In genomic region chr1:55738746-55739365, GRCm38 (mm10) we compare ENCODE assay signal across 17 mouse cellular contexts.
DNase-seq lines count a peak whose midpoint lies in the region; ATAC-seq lines count a peak whose summit lies in the region.
"Had no signal": no experiment of that assay in that cellular context is flagged by ENCODE, and none has a peak within 500 bp of the region (broad histone marks: within the 10 kb centered on the region; RNA-seq: fewer than 3 reads in every experiment).

No protein-coding gene starts in this region.

- H3K4me3 ChIP-seq in midbrain, embryonic 11.5 days (ENCODE audit: low read depth, low read length): no peak overlapping the region
- H3K4me3 ChIP-seq in midbrain, embryonic 15.5 days: no peak overlapping the region
- no peak overlapping the region for H3K4me3 ChIP-seq in intestine, embryonic 16.5 days (ENCODE audit: low read length)
- H3K4me3 ChIP-seq: embryonic facial prominence, embryonic 13.5 days; heart, adult 2 months; limb, embryonic 15.5 days; lung, embryonic 15.5 days had no signal

- ATAC-seq in midbrain, embryonic 11.5 days (ENCODE audit: low FRiP score): no peak
- no peak for ATAC-seq in midbrain, embryonic 15.5 days (replicated peaks)
- ATAC-seq in intestine, embryonic 16.5 days: no peak
- ATAC-seq: hindbrain, embryonic 16.5 days had no signal

- WGBS in midbrain, embryonic 11.5 days: 66% methylated on average over 12 of the region's 12 CpGs
- WGBS in midbrain, embryonic 15.5 days: 62% methylated on average over 12 of the region's 12 CpGs
- WGBS in intestine, embryonic 16.5 days: 64% methylated on average over 12 of the region's 12 CpGs

- H3K36me3 ChIP-seq in midbrain, embryonic 11.5 days (ENCODE audit: control insufficient read depth, insufficient read depth, low read length): no peaks in the 10 kb centered on the region
- H3K36me3 ChIP-seq in midbrain, embryonic 15.5 days (replicated peaks): no peaks in the 10 kb centered on the region
- H3K36me3 ChIP-seq in intestine, embryonic 16.5 days (ENCODE audit: control insufficient read depth, insufficient read depth, low read length): no peaks in the 10 kb centered on the region
- H3K36me3 ChIP-seq: embryonic facial prominence, embryonic 13.5 days; limb, embryonic 15.5 days; lung, embryonic 15.5 days had no signal

- DNase-seq in adrenal gland, postnatal 10 days: peak; percentile 12
- DNase-seq in adrenal gland, postnatal 25 days: no peak
- peak; percentile 86 for DNase-seq in midbrain, embryonic 11.5 days (ENCODE audit: low spot score, missing footprints)
- DNase-seq in kidney, postnatal 36 days: peak; percentile 45 to 49
- DNase-seq in thymus, postnatal 36 days: no peak
- DNase-seq in ovary, adult 18-20 months (ENCODE audit: low spot score): no peak
- DNase-seq: adrenal gland, adult 8-10 months; cerebellum, postnatal 36 days; midbrain, embryonic 14.5 days; thymus, adult 2 months had no signal

- H3K9ac ChIP-seq in midbrain, embryonic 11.5 days (ENCODE audit: low read length): no peak overlapping the region
- H3K9ac ChIP-seq in midbrain, embryonic 15.5 days: no peak overlapping the region
- no peak overlapping the region for H3K9ac ChIP-seq in intestine, embryonic 16.5 days (ENCODE audit: low read depth, low read length)
- H3K9ac ChIP-seq: embryonic facial prominence, embryonic 13.5 days; limb, embryonic 15.5 days; lung, embryonic 15.5 days had no signal

- no peaks in the 10 kb centered on the region for H3K9me3 ChIP-seq in midbrain, embryonic 11.5 days (ENCODE audit: control insufficient read depth, low read length)
- no peaks in the 10 kb centered on the region for H3K9me3 ChIP-seq in midbrain, embryonic 15.5 days
- no peaks in the 10 kb centered on the region for H3K9me3 ChIP-seq in intestine, embryonic 16.5 days (ENCODE audit: control insufficient read depth, low read length)
- H3K9me3 ChIP-seq: embryonic facial prominence, embryonic 13.5 days; limb, embryonic 15.5 days; lung, embryonic 15.5 days had no signal

- no peak overlapping the region for H3K4me2 ChIP-seq in midbrain, embryonic 11.5 days
- no peak overlapping the region for H3K4me2 ChIP-seq in midbrain, embryonic 15.5 days
- no peak overlapping the region for H3K4me2 ChIP-seq in intestine, embryonic 16.5 days (ENCODE audit: low read depth, low read length)
- H3K4me2 ChIP-seq: embryonic facial prominence, embryonic 13.5 days; limb, embryonic 15.5 days; lung, embryonic 15.5 days had no signal

- H3K4me1 ChIP-seq in midbrain, embryonic 11.5 days (ENCODE audit: control insufficient read depth, insufficient read depth, low read length): 0 out of 2 replicates have a peak, but pooled peaks cover 2% of the 10 kb centered on the region
- H3K4me1 ChIP-seq in midbrain, embryonic 15.5 days: no peaks in the 10 kb centered on the region
- H3K4me1 ChIP-seq in intestine, embryonic 16.5 days (ENCODE audit: control insufficient read depth, insufficient read depth, low read length): no peaks in the 10 kb centered on the region
- H3K4me1 ChIP-seq: lung, embryonic 15.5 days had no signal

- H3K27me3 ChIP-seq in midbrain, embryonic 11.5 days (ENCODE audit: control insufficient read depth, insufficient read depth, low read length): 0 out of 2 replicates have a peak, but pooled peaks cover 2% of the 10 kb centered on the region
- H3K27me3 ChIP-seq in midbrain, embryonic 15.5 days (replicated peaks): no peaks in the 10 kb centered on the region
- no peaks in the 10 kb centered on the region for H3K27me3 ChIP-seq in intestine, embryonic 16.5 days (replicated peaks; ENCODE audit: control insufficient read depth, insufficient read depth, low read length)
- H3K27me3 ChIP-seq: embryonic facial prominence, embryonic 13.5 days; limb, embryonic 15.5 days; lung, embryonic 15.5 days had no signal

- H3K27ac ChIP-seq in midbrain, embryonic 11.5 days (ENCODE audit: low read depth, low read length): no peak overlapping the region
- H3K27ac ChIP-seq in midbrain, embryonic 15.5 days: no peak overlapping the region
- H3K27ac ChIP-seq in intestine, embryonic 16.5 days (ENCODE audit: low read length): no peak overlapping the region
- H3K27ac ChIP-seq: embryonic facial prominence, embryonic 13.5 days; heart, adult 2 months; limb, embryonic 15.5 days; lung, embryonic 15.5 days had no signal

Comparison
In these comparisons a context has a peak if more than half of its experiments do, and no peak if none do; other contexts are left out.
1. DNase-seq: peak in adrenal gland, postnatal 10 days (single experiment), midbrain, embryonic 11.5 days (single experiment) and kidney, postnatal 36 days (2 of 2); none in adrenal gland, postnatal 25 days (single experiment), thymus, postnatal 36 days (0 of 2) and ovary, adult 18-20 months (single experiment).